Mouse (Mus musculus) CH12.LX (cell line): ENCODE measurements at regions not wholly inside any gene's neighbourhood (a gene's known extent, or its start where the extent isn't known, plus 50 kb on each side); places are given as distances from the start of the nearest gene placed in this dataset.

Source experiments
- CTCF ChIP-seq, 2 experiments: IDR thresholded peaks in 1 of 2; conservative IDR thresholded peaks in 1 of 2; 2 replicates each; pipeline ENCODE4 v1.5.1; 2011 to 2012; ENCODE audit warnings: low read depth in 2 of 2, low read length in 2 of 2, improper control_type of control experiment in 1 of 2, inconsistent platforms in 1 of 2, mild to moderate bottlenecking in 1 of 2, moderate library complexity in 1 of 2
- GABPA ChIP-seq: IDR thresholded peaks from 2 replicates; pipeline ENCODE4 v1.6.1; 2012; ENCODE audit warnings: low read depth, low read length, improper control_type of control experiment, inconsistent platforms; ENCODE audit not compliant: insufficient replicate concordance
- IRF4 ChIP-seq: IDR thresholded peaks from 2 replicates; pipeline ENCODE4 v1.6.1; 2014; ENCODE audit warnings: low read depth, mild to moderate bottlenecking, inconsistent platforms, low read length, improper control_type of control experiment
- NELFE ChIP-seq: IDR thresholded peaks from 2 replicates; pipeline ENCODE4 v1.6.1; 2011; ENCODE audit warnings: low read depth, low read length, improper control_type of control experiment
- USF2 ChIP-seq: conservative IDR thresholded peaks from 2 replicates; pipeline ENCODE4 v1.6.1; 2011; ENCODE audit warnings: low read depth, low read length, improper control_type of control experiment
- ZKSCAN1 ChIP-seq: IDR thresholded peaks from 2 replicates; pipeline ENCODE4 v1.6.1; 2012; ENCODE audit warnings: low read depth, inconsistent platforms, low read length, improper control_type of control experiment, borderline replicate concordance

DNA sequence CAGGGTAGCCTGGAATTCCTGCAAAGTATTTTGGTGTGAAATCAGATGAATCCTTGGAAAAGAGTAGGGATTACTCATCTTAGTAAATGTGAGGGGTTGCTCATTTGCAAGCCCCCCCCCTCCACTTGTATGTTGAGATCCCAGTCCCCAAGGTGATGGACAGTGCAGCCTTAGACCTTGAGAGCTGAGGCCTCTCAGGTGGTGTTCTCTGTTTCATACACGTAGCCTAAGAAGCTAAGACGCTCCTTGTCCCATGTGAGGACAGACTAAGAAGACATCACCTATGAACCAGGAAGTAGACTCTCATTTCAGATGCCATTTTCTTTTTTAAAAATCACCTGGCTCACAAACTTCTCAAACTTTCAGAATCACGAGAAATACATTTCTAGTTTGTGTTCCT, 67.6 kb upstream of the Map3k1 start:
- TF ChIP-seq USF2 (no peak), CTCF (conservative IDR thresholded peaks at IDR 0.05 in 1 of 2, IDR thresholded peaks at IDR 0.05 in 1 of 2; ENCODE audit: low read depth in 2 of 2, low read length in 2 of 2) (no peak), ZKSCAN1 (no peak), NELFE (no peak), IRF4 (no peak), GABPA (no peak)
